Mouse (Mus musculus) kidney, embryonic 14.5 days (tissue): ENCODE measurements around the gene Ncoa1. TPM values are rescaled to one million over a fixed set of nuclear protein-coding genes. Genes with fewer than 3 reads are reported as not detected.

Experiments
- ATAC-seq: fragments of 200-750 bp; cut with Nextera tagmentation; 2 replicates; pipeline ENCODE4 v1.8.0; 2017; ENCODE audit warnings: moderate number of reproducible peaks, mild to moderate bottlenecking, moderate TSS enrichment, moderate library complexity; ENCODE audit not compliant: low FRiP score, low TSS enrichment
- H3K27ac ChIP-seq: fragments of 300-500 bp; sonication (generic); 2 replicates; pipeline ENCODE4 v1.5.1; 2014; ENCODE audit warnings: low read depth, mild to moderate bottlenecking, low read length, moderate library complexity, mixed read lengths
- H3K27me3 ChIP-seq: fragments of 300-500 bp; sonication (generic); 2 replicates; pipeline ENCODE4 v1.6.1; 2014; ENCODE audit warnings: mild to moderate bottlenecking, low read length; ENCODE audit not compliant: control insufficient read depth, insufficient read depth
- H3K36me3 ChIP-seq: fragments of 300-500 bp; sonication (generic); 2 replicates; pipeline ENCODE4 v1.6.1; 2014; ENCODE audit warnings: low read length, mixed read lengths; ENCODE audit not compliant: control insufficient read depth, insufficient read depth
- H3K4me1 ChIP-seq: fragments of 300-500 bp; sonication (generic); 2 replicates; pipeline ENCODE4 v1.6.1; 2014; ENCODE audit warnings: low read length, mixed read lengths; ENCODE audit not compliant: control insufficient read depth, insufficient read depth
- H3K4me2 ChIP-seq: fragments of 300-500 bp; sonication (generic); replicated peaks from 2 replicates; pipeline ENCODE4 v1.6.1; 2014; ENCODE audit warnings: low read depth, mild to moderate bottlenecking, low read length
- H3K4me3 ChIP-seq: fragments of 300-500 bp; sonication (generic); 2 replicates; pipeline ENCODE4 v1.5.1; 2014; ENCODE audit warnings: mild to moderate bottlenecking, low read length
- H3K9ac ChIP-seq: fragments of 300-500 bp; sonication (generic); 2 replicates; pipeline ENCODE4 v1.6.1; 2014; ENCODE audit warnings: low read depth, mild to moderate bottlenecking, low read length, moderate library complexity
- H3K9me3 ChIP-seq: fragments of 300-500 bp; sonication (generic); 2 replicates; pipeline ENCODE4 v1.6.1; 2016; ENCODE audit warnings: low read length; ENCODE audit not compliant: control insufficient read depth
- WGBS: fragments of 180-500 bp; shearing (Covaris S2); extraction: QIAGEN DNeasy Blood & Tissue Kit; methylation state at CpG from one replicate; pipeline ENCODE4 v1.1.7; 2014; 5-methylcytosine and 5-hydroxymethylcytosine counted together
- polyA plus RNA-seq: library from polyadenylated mRNA; unstranded; fragments of >200 nt; fragmentation: Nextera tagmentation; extraction: Ambion mirVana; gene quantifications from 2 replicates; pipeline ENCODE4 v1.2.1, GENCODE M21; 2014

Ncoa1 gene
- polyA plus RNA-seq, 1 experiment from 2014 or later: 10.6 TPM

GRCm38 (mm10) chr12:4433549-4433948 is 43.4 kb downstream of the Ncoa1 start:
- Histone ChIP-seq H3K4me1 (no peaks in the 10 kb centered on the region), H3K27me3 (no peaks in the 10 kb centered on the region), H3K4me2 (no peak overlapping the region), H3K9me3 (no peaks in the 10 kb centered on the region), H3K9ac (no peak overlapping the region), H3K27ac (no peak overlapping the region), H3K36me3 (no peaks in the 10 kb centered on the region), H3K4me3 (no peak overlapping the region)
- 73% methylated on average over 2 of the region's 2 CpGs for WGBS
- no peak for ATAC-seq

- H3K36me3 ChIP-seq: no peaks in the 10 kb centered on the region
- 86% methylated on average over 5 of the region's 5 CpGs for WGBS
- ATAC-seq: no peak
- H3K9me3 ChIP-seq: no peaks in the 10 kb centered on the region
- no peak overlapping the region for H3K27ac ChIP-seq
- H3K4me2 ChIP-seq: no peak overlapping the region
- no peak overlapping the region for H3K9ac ChIP-seq
- no peaks in the 10 kb centered on the region for H3K27me3 ChIP-seq
- no peak overlapping the region for H3K4me3 ChIP-seq
- no peaks in the 10 kb centered on the region for H3K4me1 ChIP-seq
Observed at GRCm38 (mm10) chr12:4431978-4432377, 45.0 kb downstream of the Ncoa1 start.

- no peak overlapping the region for H3K4me3 ChIP-seq
- WGBS: 83% methylated on average over 3 of the region's 3 CpGs
- no peaks in the 10 kb centered on the region for H3K36me3 ChIP-seq
- no peak overlapping the region for H3K9ac ChIP-seq
- no peak overlapping the region for H3K4me2 ChIP-seq
- H3K9me3 ChIP-seq: no peaks in the 10 kb centered on the region
- no peaks in the 10 kb centered on the region for H3K4me1 ChIP-seq
- no peak for ATAC-seq
- H3K27me3 ChIP-seq: no peaks in the 10 kb centered on the region
- H3K27ac ChIP-seq: no peak overlapping the region
Observed at GRCm38 (mm10) chr12:4430061-4430825, 46.7 kb downstream of the Ncoa1 start.

GRCm38 (mm10) chr12:4418824-4419223 is 58.2 kb downstream of the Ncoa1 start:
- H3K9ac ChIP-seq: no peak overlapping the region
- H3K27ac ChIP-seq: no peak overlapping the region
- no peaks in the 10 kb centered on the region for H3K27me3 ChIP-seq
- no peak overlapping the region for H3K4me3 ChIP-seq
- H3K4me1 ChIP-seq: no peaks in the 10 kb centered on the region
- WGBS: 87% methylated on average over 4 of the region's 4 CpGs
- H3K9me3 ChIP-seq: no peaks in the 10 kb centered on the region
- no peaks in the 10 kb centered on the region for H3K36me3 ChIP-seq
- no peak overlapping the region for H3K4me2 ChIP-seq
- ATAC-seq: no peak

GRCm38 (mm10) chr12:4417626-4418263 is 59.2 kb downstream of the Ncoa1 start:
- Histone ChIP-seq H3K4me3 (no peak overlapping the region), H3K36me3 (no peaks in the 10 kb centered on the region), H3K4me2 (no peak overlapping the region), H3K9ac (no peak overlapping the region), H3K27me3 (no peaks in the 10 kb centered on the region), H3K9me3 (no peaks in the 10 kb centered on the region), H3K27ac (no peak overlapping the region), H3K4me1 (no peaks in the 10 kb centered on the region)
- no peak for ATAC-seq
- 86% methylated on average over 3 of the region's 3 CpGs for WGBS

- 48% methylated on average over 2 of the region's 2 CpGs for WGBS
- H3K9me3 ChIP-seq: no peaks in the 10 kb centered on the region
- H3K27me3 ChIP-seq: no peaks in the 10 kb centered on the region
- no peak overlapping the region for H3K4me2 ChIP-seq
- H3K27ac ChIP-seq: no peak overlapping the region
- no peak for ATAC-seq
- H3K36me3 ChIP-seq: no peaks in the 10 kb centered on the region
- H3K9ac ChIP-seq: no peak overlapping the region
- H3K4me1 ChIP-seq: no peaks in the 10 kb centered on the region
- no peak overlapping the region for H3K4me3 ChIP-seq
Observed at GRCm38 (mm10) chr12:4407085-4407484, 69.9 kb downstream of the Ncoa1 start.

GRCm38 (mm10) chr12:4406155-4406554 is 70.8 kb downstream of the Ncoa1 start:
- WGBS: 80% methylated on average over 3 of the region's 3 CpGs
- Histone ChIP-seq H3K4me2 (no peak overlapping the region), H3K36me3 (no peaks in the 10 kb centered on the region), H3K9me3 (no peaks in the 10 kb centered on the region), H3K27ac (no peak overlapping the region), H3K9ac (no peak overlapping the region), H3K4me1 (no peaks in the 10 kb centered on the region), H3K4me3 (no peak overlapping the region), H3K27me3 (no peaks in the 10 kb centered on the region)
- no peak for ATAC-seq

- no peaks in the 10 kb centered on the region for H3K9me3 ChIP-seq
- no peaks in the 10 kb centered on the region for H3K27me3 ChIP-seq
- WGBS: 68% methylated on average over 4 of the region's 4 CpGs
- H3K27ac ChIP-seq: no peak overlapping the region
- no peak overlapping the region for H3K9ac ChIP-seq
- no peak for ATAC-seq
- H3K4me1 ChIP-seq: no peaks in the 10 kb centered on the region
- H3K4me3 ChIP-seq: no peak overlapping the region
- no peaks in the 10 kb centered on the region for H3K36me3 ChIP-seq
- H3K4me2 ChIP-seq: no peak overlapping the region
Observed at GRCm38 (mm10) chr12:4403206-4403605, 73.8 kb downstream of the Ncoa1 start.

- Histone ChIP-seq H3K27ac (no peak overlapping the region), H3K9ac (no peak overlapping the region), H3K4me3 (no peak overlapping the region), H3K4me1 (no peaks in the 10 kb centered on the region), H3K27me3 (no peaks in the 10 kb centered on the region), H3K36me3 (no peaks in the 10 kb centered on the region), H3K9me3 (no peaks in the 10 kb centered on the region), H3K4me2 (no peak overlapping the region)
- no peak for ATAC-seq
- 89% methylated on average over 7 of the region's 7 CpGs for WGBS
Observed at GRCm38 (mm10) chr12:4396221-4396620, 80.8 kb downstream of the Ncoa1 start.
